In the genomic region with DNA sequence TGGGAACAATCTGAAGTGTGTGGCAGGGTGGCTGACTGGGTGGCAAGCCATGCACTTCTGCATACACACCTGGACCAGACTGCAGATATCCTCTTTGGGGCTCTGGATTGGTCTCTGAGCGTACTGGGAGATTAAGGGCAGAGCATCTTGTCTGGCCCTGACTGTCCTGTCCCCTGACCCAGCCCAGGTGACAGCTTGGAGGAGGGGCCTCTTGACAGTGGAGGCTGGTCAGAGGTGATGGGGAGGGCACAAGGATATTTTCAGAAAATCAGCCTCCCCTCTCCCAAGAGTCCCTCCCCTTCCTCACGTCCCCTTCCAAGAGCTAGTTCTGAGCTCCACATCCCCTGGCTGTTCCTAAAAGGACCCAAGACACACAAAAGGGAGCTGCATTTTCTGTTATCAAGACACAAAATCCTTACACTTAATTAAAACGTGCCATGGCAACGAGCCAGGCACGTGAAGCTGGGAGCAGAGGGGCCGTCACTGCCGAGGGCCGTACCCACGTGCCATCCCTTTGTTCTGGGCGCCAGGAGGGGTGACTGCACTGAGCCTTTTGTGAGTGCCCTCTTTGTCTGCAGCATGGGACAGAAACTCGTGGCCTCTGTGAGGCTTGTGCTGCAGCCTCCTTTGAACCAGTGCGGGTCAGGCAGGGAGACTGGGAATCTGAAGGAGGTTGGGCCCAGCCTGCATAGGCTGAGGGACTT, we compare ENCODE assay signal across 11 mouse cellular contexts. TPM values are rescaled to one million over a fixed set of nuclear protein-coding genes. Genes with fewer than 3 reads are reported as not detected.
DNase-seq lines count a peak whose midpoint lies in the region; ATAC-seq lines count a peak whose summit lies in the region.
"Had no signal": no experiment of that assay in that cellular context is flagged by ENCODE, and none has a peak within 500 bp of the region (broad histone marks: within the 10 kb centered on the region; RNA-seq: fewer than 3 reads in every experiment).

No protein-coding gene starts in this region.

- no peaks in the 10 kb centered on the region for H3K9me3 ChIP-seq in limb, embryonic 11.5 days (ENCODE audit: control insufficient read depth, low read length)
- H3K9me3 ChIP-seq: liver, embryonic 12.5 days had no signal

- DNase-seq in cerebellum, postnatal 10 days, result peak; percentile 38 to 40
- DNase-seq in cerebellum, adult 11 months, result no peak
- peak; percentile 8 for DNase-seq in right cerebral cortex, adult 18-20 months
- no peak for DNase-seq in right cerebral cortex, postnatal 25 days
- DNase-seq in limb, embryonic 11.5 days (ENCODE audit: low spot score), result no peak
- peak; percentile 87 for DNase-seq in retina, postnatal 1 day
- no peak for DNase-seq in MN1 (ENCODE audit: low spot score)
- no peak for DNase-seq in thymus, postnatal 10 days (ENCODE audit: low spot score in 2 of 2)
- DNase-seq: gastrocnemius, postnatal 10 days had no signal

- no peak overlapping the region for H3K4me3 ChIP-seq in limb, embryonic 11.5 days (ENCODE audit: low read depth, low read length)
- H3K4me3 ChIP-seq: liver, embryonic 12.5 days had no signal

- H3K9ac ChIP-seq in limb, embryonic 11.5 days (ENCODE audit: low read length), result peak overlapping the region; percentile 40
- H3K9ac ChIP-seq: liver, embryonic 12.5 days had no signal

- H3K4me2 ChIP-seq in limb, embryonic 11.5 days (ENCODE audit: low read depth, severe bottlenecking), result no peak overlapping the region
- H3K4me2 ChIP-seq: liver, embryonic 12.5 days had no signal

- H3K4me1 ChIP-seq in limb, embryonic 11.5 days (ENCODE audit: control insufficient read depth, insufficient read depth, low read length), result peaks cover 4% of the 10 kb centered on the region; the same call in 1 of the 2 replicates
- H3K4me1 ChIP-seq: liver, embryonic 12.5 days had no signal

- ATAC-seq in limb, embryonic 11.5 days (ENCODE audit: insufficient number of reproducible peaks, low FRiP score, low TSS enrichment, low read depth), result no peak
- ATAC-seq: liver, embryonic 12.5 days; Patski had no signal

- 18% methylated on average over 12 of the region's 12 CpGs for WGBS in limb, embryonic 11.5 days

- H3K27me3 ChIP-seq in limb, embryonic 11.5 days (ENCODE audit: control insufficient read depth, insufficient read depth, low read length), result no peaks in the 10 kb centered on the region
- H3K27me3 ChIP-seq: Patski had no signal

- H3K27ac ChIP-seq in limb, embryonic 11.5 days (replicated peaks; ENCODE audit: low read depth, low read length), result no peak overlapping the region
- H3K27ac ChIP-seq: liver, embryonic 12.5 days had no signal

- H3K36me3 ChIP-seq in limb, embryonic 11.5 days (ENCODE audit: control insufficient read depth, insufficient read depth, low read length), result no peaks in the 10 kb centered on the region
- H3K36me3 ChIP-seq: liver, embryonic 12.5 days had no signal

RNA-seq across cellular contexts. Expression of a gene that starts 37.9 kb away (rescaled TPM):
- polyA plus RNA-seq in limb, embryonic 11.5 days (2014; fragmentation: Nextera tagmentation; extraction: Ambion mirVana), result 291 and 296 TPM in 2 replicates

RNA-seq across cellular contexts. Expression of a gene that starts 49.4 kb away (rescaled TPM):
- not detected in 2 replicates for polyA plus RNA-seq in limb, embryonic 11.5 days (2014; fragmentation: Nextera tagmentation; extraction: Ambion mirVana)
- polyA plus RNA-seq: liver, embryonic 12.5 days had no signal

RNA-seq across cellular contexts. Expression of a gene that starts 55.3 kb away (rescaled TPM):
- not detected in 2 replicates for polyA plus RNA-seq in limb, embryonic 11.5 days (2014; fragmentation: Nextera tagmentation; extraction: Ambion mirVana)
- polyA plus RNA-seq: liver, embryonic 12.5 days had no signal

Comparison
In these comparisons a context has a peak if more than half of its experiments do, and no peak if none do; other contexts are left out.
1. DNase-seq: peak in cerebellum, postnatal 10 days (2 of 2), right cerebral cortex, adult 18-20 months (single experiment) and retina, postnatal 1 day (single experiment); none in cerebellum, adult 11 months (single experiment), right cerebral cortex, postnatal 25 days (single experiment), limb, embryonic 11.5 days (single experiment), MN1 (single experiment) and thymus, postnatal 10 days (0 of 2).